Mouse (Mus musculus) embryonic fibroblast, embryonic 13.5 days (primary cell): ENCODE data around the gene Gm45717. TPM values are rescaled to one million over a fixed set of nuclear protein-coding genes. Genes with fewer than 3 reads are reported as not detected.
A peak's percentile ranks its signal among the peaks of the same experiment; 100 is the strongest.

Experiments
- H3K27ac ChIP-seq: 2 replicates; pipeline ENCODE4 v1.5.1; 2012; ENCODE audit warnings: low read length, control low read depth, inconsistent platforms; ENCODE audit not compliant: insufficient read depth
- H3K4me1 ChIP-seq: 2 replicates; pipeline ENCODE4 v1.6.1; 2011; ENCODE audit warnings: low read length; ENCODE audit not compliant: control insufficient read depth, insufficient read depth
- H3K4me3 ChIP-seq: 2 replicates; pipeline ENCODE4 v1.5.1; 2011; ENCODE audit warnings: mild to moderate bottlenecking, control low read depth, low read length; ENCODE audit not compliant: insufficient read depth
- CTCF ChIP-seq: IDR thresholded peaks from 2 replicates; pipeline ENCODE4 v1.5.1; 2011; ENCODE audit warnings: mild to moderate bottlenecking, control low read depth, low read length, moderate library complexity, borderline replicate concordance; ENCODE audit not compliant: insufficient read depth
- POLR2A ChIP-seq: IDR thresholded peaks from 2 replicates; pipeline ENCODE4 v1.6.1; 2011; ENCODE audit warnings: low read depth, mild to moderate bottlenecking, control low read depth, low read length, moderate library complexity
- polyA plus RNA-seq: library from polyadenylated mRNA; stranded (reverse); fragments of >200 nt; gene quantifications from 2 replicates; pipeline ENCODE4 v1.2.4, GENCODE M21; 2011; ENCODE audit warnings: low read depth; ENCODE audit not compliant: missing spikeins, insufficient read length

The Gm45717 gene
- polyA plus RNA-seq, result not detected in 2 replicates

- Histone ChIP-seq H3K4me1 (peaks cover 8% of the 10 kb centered on the region), H3K27ac (peak within 1 kb of the TSS; percentile 98), H3K4me3 (peak within 1 kb of the TSS; percentile 94)
- peak; percentile 93 for TF ChIP-seq POLR2A
- no peak for TF ChIP-seq CTCF
Measured at GRCm38 (mm10) chr7:140955758-140956555, at the start of gene Gm45717, which contains the start of gene Ifitm2. TSS of gene Gm45717 (minus strand) at chr7:140955937. TSS of gene Ifitm2 (minus strand) at chr7:140955987.

- H3K4me1 ChIP-seq, result no peaks in the 10 kb centered on the region
- no peak overlapping the region for H3K4me3 ChIP-seq
- H3K27ac ChIP-seq, result no peak overlapping the region
- TF ChIP-seq CTCF (no peak), POLR2A (no peak)
Measured at GRCm38 (mm10) chr7:141003248-141004010, 47.7 kb upstream of the Gm45717 start.

- TF ChIP-seq POLR2A (no peak), CTCF (no peak)
- no peak overlapping the region for H3K4me3 ChIP-seq
Measured at GRCm38 (mm10) chr7:141000881-141001708, 45.4 kb upstream of the Gm45717 start.

GRCm38 (mm10) chr7:140998853-140999700, 43.3 kb upstream of the Gm45717 start:
- no peaks in the 10 kb centered on the region for H3K4me1 ChIP-seq
- H3K27ac ChIP-seq, result no peak overlapping the region
- H3K4me3 ChIP-seq, result no peak overlapping the region
- no peak for TF ChIP-seq CTCF
- no peak for TF ChIP-seq POLR2A

More at GRCm38 (mm10) chr7:141000881-141001708, 45.4 kb upstream of the Gm45717 start:
- Histone ChIP-seq H3K27ac (no peak overlapping the region), H3K4me1 (no peaks in the 10 kb centered on the region)

- no peak overlapping the region for H3K4me3 ChIP-seq
- H3K27ac ChIP-seq, result no peak overlapping the region
- no peaks in the 10 kb centered on the region for H3K4me1 ChIP-seq
- no peak for TF ChIP-seq CTCF
- TF ChIP-seq POLR2A, result no peak
Measured at GRCm38 (mm10) chr7:140997817-140998216, 42.1 kb upstream of the Gm45717 start.

GRCm38 (mm10) chr7:140991117-140991689, 35.5 kb upstream of the Gm45717 start:
- TF ChIP-seq CTCF (no peak), POLR2A (no peak)
- H3K4me1 ChIP-seq, result no peaks in the 10 kb centered on the region
- no peak overlapping the region for H3K27ac ChIP-seq
- H3K4me3 ChIP-seq, result no peak overlapping the region

GRCm38 (mm10) chr7:140990622-140991021, 34.9 kb upstream of the Gm45717 start:
- TF ChIP-seq POLR2A (no peak), CTCF (no peak)
- H3K4me3 ChIP-seq, result no peak overlapping the region
- H3K4me1 ChIP-seq, result no peaks in the 10 kb centered on the region
- H3K27ac ChIP-seq, result no peak overlapping the region

GRCm38 (mm10) chr7:140990185-140990584, 34.4 kb upstream of the Gm45717 start:
- TF ChIP-seq POLR2A, result no peak
- no peak for TF ChIP-seq CTCF
- no peaks in the 10 kb centered on the region for H3K4me1 ChIP-seq
- no peak overlapping the region for H3K27ac ChIP-seq
- H3K4me3 ChIP-seq, result no peak overlapping the region

- no peak overlapping the region for H3K27ac ChIP-seq
- no peak overlapping the region for H3K4me3 ChIP-seq
- H3K4me1 ChIP-seq, result no peaks in the 10 kb centered on the region
- no peak for TF ChIP-seq CTCF
- no peak for TF ChIP-seq POLR2A
Measured at GRCm38 (mm10) chr7:140989022-140989421, 33.3 kb upstream of the Gm45717 start.
